Comparison of ENCODE assay signal across 31 mouse cellular contexts in the genomic region with DNA sequence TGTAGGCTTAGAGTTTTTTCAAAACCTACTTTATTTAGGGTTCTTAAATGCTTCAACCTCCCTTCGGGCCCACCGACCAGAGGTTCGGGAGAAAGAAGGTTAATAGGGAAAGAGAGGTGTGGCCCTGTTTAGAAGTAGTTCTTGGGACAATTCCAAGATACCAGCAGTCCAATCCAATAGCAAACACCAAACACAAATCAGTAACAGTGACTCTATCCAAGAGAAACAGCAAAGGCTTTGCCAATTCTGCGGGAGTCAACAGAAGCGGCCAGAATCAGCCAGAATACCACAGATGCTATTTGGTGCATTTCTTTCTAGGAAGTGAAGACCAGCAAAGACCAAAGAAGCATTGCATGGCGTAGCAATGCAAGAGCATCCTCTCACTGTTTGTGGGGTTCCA.
DNase-seq lines count a peak whose midpoint lies in the region; ATAC-seq and TF ChIP-seq lines count a peak whose summit lies in the region.
"Had no signal": no experiment of that assay in that cellular context is flagged by ENCODE, and none has a peak within 500 bp of the region (broad histone marks: within the 10 kb centered on the region; RNA-seq: fewer than 3 reads in every experiment).

No protein-coding gene starts in this region.

- TF ChIP-seq CTCF in midbrain, postnatal 0 days (IDR thresholded peaks at IDR 0.05) = no peak
- TF ChIP-seq CTCF in stomach, postnatal 0 days (IDR thresholded peaks at IDR 0.05; ENCODE audit: low read depth) = no peak
- no peak for TF ChIP-seq CTCF in layer of hippocampus, adult 2 months (conservative IDR thresholded peaks at IDR 0.05)

- no peak overlapping the region for H3K4me3 ChIP-seq in forebrain, embryonic 10.5 days
- H3K4me3 ChIP-seq in forebrain, embryonic 16.5 days (replicated peaks; ENCODE audit: low read length) = no peak overlapping the region
- no peak overlapping the region for H3K4me3 ChIP-seq in heart, embryonic 10.5 days
- H3K4me3 ChIP-seq in midbrain, embryonic 10.5 days = no peak overlapping the region
- H3K4me3 ChIP-seq in midbrain, postnatal 0 days (ENCODE audit: low read depth, low read length) = no peak overlapping the region
- no peak overlapping the region for H3K4me3 ChIP-seq in stomach, postnatal 0 days (ENCODE audit: low read depth, low read length)
- no peak overlapping the region for H3K4me3 ChIP-seq in layer of hippocampus, adult 2 months
- H3K4me3 ChIP-seq: embryonic facial prominence, embryonic 10.5 days; embryonic facial prominence, embryonic 13.5 days; erythroblast, embryonic 14.5 days; forebrain, embryonic 12.5 days; gastrocnemius, adult 2 months; hindbrain, embryonic 10.5 days; hindbrain, embryonic 13.5 days; intestine, embryonic 15.5 days had no signal

- H3K4me2 ChIP-seq in forebrain, embryonic 16.5 days (ENCODE audit: low read length) = no peak overlapping the region
- no peak overlapping the region for H3K4me2 ChIP-seq in midbrain, postnatal 0 days (ENCODE audit: low read depth, low read length, poor library complexity, severe bottlenecking)
- no peak overlapping the region for H3K4me2 ChIP-seq in stomach, postnatal 0 days (replicated peaks; ENCODE audit: low read depth)
- H3K4me2 ChIP-seq: embryonic facial prominence, embryonic 13.5 days; forebrain, embryonic 12.5 days; heart, embryonic 11.5 days; hindbrain, embryonic 13.5 days; intestine, embryonic 15.5 days had no signal

- peak; percentile 6 for DNase-seq in forebrain, embryonic 10.5 days (ENCODE audit: extremely low spot score, low spot score)
- DNase-seq in heart, adult 9 months (ENCODE audit: low spot score in 2 of 2) = peak; percentile 35 to 37
- no peak for DNase-seq in heart, embryonic 10.5 days (ENCODE audit: low spot score)
- peak; percentile 3 for DNase-seq in midbrain, embryonic 10.5 days (ENCODE audit: low spot score)
- no peak for DNase-seq in midbrain, postnatal 0 days (ENCODE audit: low spot score)
- peak; percentile 6 for DNase-seq in stomach, postnatal 0 days (ENCODE audit: low spot score)
- DNase-seq in layer of hippocampus, adult 2 months (ENCODE audit: low spot score in 2 of 2) = no peak
- DNase-seq: adrenal gland, adult 2 months; adrenal gland, postnatal 25 days; B cell, adult 2 months; cerebellum, adult 18-20 months; cerebellum, adult 9-10 months; cerebellum, postnatal 36 days; embryo, embryonic 11 days; forebrain, postnatal 0 days; gastrocnemius, adult 2 months; gastrocnemius, postnatal 14 days; kidney, adult 11 months had no signal

- no peak for ATAC-seq in forebrain, embryonic 16.5 days
- ATAC-seq in midbrain, postnatal 0 days (ENCODE audit: low FRiP score) = no peak
- no peak for ATAC-seq in stomach, postnatal 0 days (ENCODE audit: low FRiP score, low TSS enrichment)
- ATAC-seq: forebrain, postnatal 0 days; hindbrain, embryonic 16.5 days; intestine, embryonic 15.5 days; Patski had no signal

- H3K27me3 ChIP-seq in forebrain, embryonic 10.5 days (ENCODE audit: poor library complexity, severe bottlenecking) = peaks cover 21% of the 10 kb centered on the region
- H3K27me3 ChIP-seq in forebrain, embryonic 16.5 days (replicated peaks; ENCODE audit: control insufficient read depth, insufficient read depth, low read length) = no peaks in the 10 kb centered on the region
- no peaks in the 10 kb centered on the region for H3K27me3 ChIP-seq in heart, embryonic 10.5 days (ENCODE audit: insufficient read depth, poor library complexity, severe bottlenecking)
- H3K27me3 ChIP-seq in midbrain, embryonic 10.5 days (ENCODE audit: low read depth, poor library complexity, severe bottlenecking) = peaks cover 10% of the 10 kb centered on the region; the same call in 1 of the 2 replicates
- no peaks in the 10 kb centered on the region for H3K27me3 ChIP-seq in midbrain, postnatal 0 days (ENCODE audit: insufficient read depth, low read length)
- H3K27me3 ChIP-seq in stomach, postnatal 0 days (ENCODE audit: control insufficient read depth, insufficient read depth, low read length) = no peaks in the 10 kb centered on the region
- H3K27me3 ChIP-seq: CH12.LX; embryonic facial prominence, embryonic 13.5 days; hindbrain, embryonic 13.5 days; intestine, embryonic 15.5 days; Patski had no signal

- no peak overlapping the region for H3K9ac ChIP-seq in forebrain, embryonic 16.5 days (replicated peaks; ENCODE audit: low read depth, low read length)
- H3K9ac ChIP-seq in midbrain, postnatal 0 days (replicated peaks; ENCODE audit: low read length, poor library complexity, severe bottlenecking) = no peak overlapping the region
- H3K9ac ChIP-seq in stomach, postnatal 0 days (ENCODE audit: low read length) = no peak overlapping the region
- H3K9ac ChIP-seq: embryonic facial prominence, embryonic 13.5 days; forebrain, embryonic 12.5 days; forebrain, postnatal 0 days; hindbrain, embryonic 13.5 days; intestine, embryonic 15.5 days had no signal

- 0 out of 2 replicates have a peak, but pooled peaks cover 7% of the 10 kb centered on the region for H3K9me3 ChIP-seq in forebrain, embryonic 10.5 days
- H3K9me3 ChIP-seq in forebrain, embryonic 16.5 days (ENCODE audit: control insufficient read depth, low read length) = no peaks in the 10 kb centered on the region
- H3K9me3 ChIP-seq in heart, embryonic 10.5 days = no peaks in the 10 kb centered on the region
- peaks cover 13% of the 10 kb centered on the region for H3K9me3 ChIP-seq in midbrain, embryonic 10.5 days (replicated peaks)
- H3K9me3 ChIP-seq in midbrain, postnatal 0 days (ENCODE audit: low read length) = no peaks in the 10 kb centered on the region
- no peaks in the 10 kb centered on the region for H3K9me3 ChIP-seq in stomach, postnatal 0 days (ENCODE audit: control insufficient read depth, low read length)
- H3K9me3 ChIP-seq: embryonic facial prominence, embryonic 10.5 days; embryonic facial prominence, embryonic 13.5 days; G1E; hindbrain, embryonic 13.5 days; intestine, embryonic 15.5 days had no signal

- H3K36me3 ChIP-seq in forebrain, embryonic 10.5 days (replicated peaks) = no peaks in the 10 kb centered on the region
- no peaks in the 10 kb centered on the region for H3K36me3 ChIP-seq in forebrain, embryonic 16.5 days (ENCODE audit: control insufficient read depth, insufficient read depth)
- no peaks in the 10 kb centered on the region for H3K36me3 ChIP-seq in heart, embryonic 10.5 days
- no peaks in the 10 kb centered on the region for H3K36me3 ChIP-seq in midbrain, embryonic 10.5 days
- H3K36me3 ChIP-seq in midbrain, postnatal 0 days (ENCODE audit: insufficient read depth, low read length) = no peaks in the 10 kb centered on the region
- H3K36me3 ChIP-seq in stomach, postnatal 0 days (ENCODE audit: control insufficient read depth, insufficient read depth, low read length) = no peaks in the 10 kb centered on the region
- H3K36me3 ChIP-seq: embryonic facial prominence, embryonic 10.5 days; embryonic facial prominence, embryonic 13.5 days; forebrain, embryonic 12.5 days; G1E; hindbrain, embryonic 10.5 days; hindbrain, embryonic 13.5 days; intestine, embryonic 15.5 days had no signal

- 98% methylated on average over 6 of the region's 6 CpGs for WGBS in forebrain, embryonic 10.5 days
- WGBS in forebrain, embryonic 16.5 days = 87% methylated on average over 6 of the region's 6 CpGs
- WGBS in heart, embryonic 10.5 days = 97% methylated on average over 6 of the region's 6 CpGs
- WGBS in midbrain, embryonic 10.5 days = 97% methylated on average over 6 of the region's 6 CpGs
- 95% methylated on average over 6 of the region's 6 CpGs for WGBS in midbrain, postnatal 0 days
- WGBS in stomach, postnatal 0 days = 92% methylated on average over 6 of the region's 6 CpGs

- no peak overlapping the region for H3K27ac ChIP-seq in forebrain, embryonic 10.5 days
- H3K27ac ChIP-seq in forebrain, embryonic 16.5 days (ENCODE audit: low read length) = no peak overlapping the region
- H3K27ac ChIP-seq in heart, embryonic 10.5 days = no peak overlapping the region
- H3K27ac ChIP-seq in midbrain, embryonic 10.5 days (replicated peaks) = no peak overlapping the region
- H3K27ac ChIP-seq in midbrain, postnatal 0 days (ENCODE audit: low read depth, low read length) = no peak overlapping the region
- H3K27ac ChIP-seq in stomach, postnatal 0 days (replicated peaks) = no peak overlapping the region
- no peak overlapping the region for H3K27ac ChIP-seq in layer of hippocampus, adult 2 months
- H3K27ac ChIP-seq: embryonic facial prominence, embryonic 10.5 days; embryonic facial prominence, embryonic 13.5 days; forebrain, embryonic 12.5 days; gastrocnemius, adult 2 months; hindbrain, embryonic 10.5 days; hindbrain, embryonic 13.5 days; intestine, embryonic 15.5 days had no signal

- H3K4me1 ChIP-seq in forebrain, embryonic 10.5 days = peaks cover 15% of the 10 kb centered on the region
- peaks cover 12% of the 10 kb centered on the region for H3K4me1 ChIP-seq in forebrain, embryonic 16.5 days (replicated peaks; ENCODE audit: control insufficient read depth, insufficient read depth, low read length)
- H3K4me1 ChIP-seq in heart, embryonic 10.5 days = peaks cover 12% of the 10 kb centered on the region; the same call in 1 of the 2 replicates
- peaks cover 18% of the 10 kb centered on the region for H3K4me1 ChIP-seq in midbrain, embryonic 10.5 days
- H3K4me1 ChIP-seq in midbrain, postnatal 0 days (ENCODE audit: insufficient read depth, low read length) = peaks cover 8% of the 10 kb centered on the region; the same call in 1 of the 2 replicates
- H3K4me1 ChIP-seq in stomach, postnatal 0 days (replicated peaks; ENCODE audit: control insufficient read depth, insufficient read depth) = 0 out of 2 replicates have a peak, but pooled peaks cover 3% of the 10 kb centered on the region

- TF ChIP-seq EP300 in stomach, postnatal 0 days (optimal IDR thresholded peaks at IDR 0.05) = no peak

Comparison
In these comparisons a context has a peak if more than half of its experiments do, and no peak if none do; other contexts are left out.
1. DNase-seq: peak in forebrain, embryonic 10.5 days (single experiment), heart, adult 9 months (2 of 2), midbrain, embryonic 10.5 days (single experiment) and stomach, postnatal 0 days (single experiment); none in heart, embryonic 10.5 days (single experiment), midbrain, postnatal 0 days (single experiment) and layer of hippocampus, adult 2 months (0 of 2).